Mouse (Mus musculus) heart, embryonic 13.5 days (tissue): ENCODE data around the gene Sox8. TPM values are rescaled to one million over a fixed set of nuclear protein-coding genes. Genes with fewer than 3 reads are reported as not detected.

ENCODE experiments used
- ATAC-seq: fragments of 200-750 bp; cut with Nextera tagmentation; 2 replicates; pipeline ENCODE4 v1.8.0; 2017; ENCODE audit warnings: moderate TSS enrichment; ENCODE audit not compliant: insufficient number of reproducible peaks, low FRiP score, low TSS enrichment; ENCODE audit errors: extremely low read depth
- H3K27ac ChIP-seq: fragments of 300-500 bp; sonication (generic); replicated peaks from 2 replicates; pipeline ENCODE4 v1.5.1; 2015; ENCODE audit warnings: moderate library complexity, mild to moderate bottlenecking, inconsistent platforms
- H3K27me3 ChIP-seq: fragments of 300-500 bp; sonication (generic); replicated peaks from 2 replicates; pipeline ENCODE4 v1.6.1; 2015; ENCODE audit warnings: mild to moderate bottlenecking, inconsistent platforms
- H3K36me3 ChIP-seq: fragments of 300-500 bp; sonication (generic); 2 replicates; pipeline ENCODE4 v1.6.1; 2015; ENCODE audit warnings: mild to moderate bottlenecking, inconsistent platforms
- H3K4me1 ChIP-seq: fragments of 300-500 bp; sonication (generic); 2 replicates; pipeline ENCODE4 v1.6.1; 2015; ENCODE audit warnings: inconsistent platforms
- H3K4me2 ChIP-seq: fragments of 300-500 bp; sonication (generic); 2 replicates; pipeline ENCODE4 v1.6.1; 2015; ENCODE audit warnings: inconsistent platforms, mild to moderate bottlenecking, moderate library complexity
- H3K4me3 ChIP-seq: fragments of 300-500 bp; sonication (generic); 2 replicates; pipeline ENCODE4 v1.5.1; 2015; ENCODE audit warnings: moderate library complexity, mild to moderate bottlenecking, inconsistent platforms
- H3K9ac ChIP-seq: fragments of 300-500 bp; sonication (generic); 2 replicates; pipeline ENCODE4 v1.6.1; 2015; ENCODE audit warnings: inconsistent platforms, mild to moderate bottlenecking, moderate library complexity
- H3K9me3 ChIP-seq: fragments of 300-500 bp; sonication (generic); 2 replicates; pipeline ENCODE4 v1.6.1; 2016; ENCODE audit warnings: inconsistent platforms
- WGBS: fragments of 180-500 bp; shearing (Covaris S2); methylation state at CpG from one replicate; pipeline ENCODE4 v1.1.7; 2015; ENCODE audit warnings: mixed read lengths; 5-methylcytosine and 5-hydroxymethylcytosine counted together
- polyA plus RNA-seq: library from polyadenylated mRNA; unstranded; fragments of >200 nt; fragmentation: Nextera tagmentation; extraction: Ambion mirVana; gene quantifications from 2 replicates; pipeline ENCODE4 v1.2.1, GENCODE M21; 2015

Gene Sox8
- polyA plus RNA-seq, 1 experiment from 2014 or later = 0.53 TPM

DNA sequence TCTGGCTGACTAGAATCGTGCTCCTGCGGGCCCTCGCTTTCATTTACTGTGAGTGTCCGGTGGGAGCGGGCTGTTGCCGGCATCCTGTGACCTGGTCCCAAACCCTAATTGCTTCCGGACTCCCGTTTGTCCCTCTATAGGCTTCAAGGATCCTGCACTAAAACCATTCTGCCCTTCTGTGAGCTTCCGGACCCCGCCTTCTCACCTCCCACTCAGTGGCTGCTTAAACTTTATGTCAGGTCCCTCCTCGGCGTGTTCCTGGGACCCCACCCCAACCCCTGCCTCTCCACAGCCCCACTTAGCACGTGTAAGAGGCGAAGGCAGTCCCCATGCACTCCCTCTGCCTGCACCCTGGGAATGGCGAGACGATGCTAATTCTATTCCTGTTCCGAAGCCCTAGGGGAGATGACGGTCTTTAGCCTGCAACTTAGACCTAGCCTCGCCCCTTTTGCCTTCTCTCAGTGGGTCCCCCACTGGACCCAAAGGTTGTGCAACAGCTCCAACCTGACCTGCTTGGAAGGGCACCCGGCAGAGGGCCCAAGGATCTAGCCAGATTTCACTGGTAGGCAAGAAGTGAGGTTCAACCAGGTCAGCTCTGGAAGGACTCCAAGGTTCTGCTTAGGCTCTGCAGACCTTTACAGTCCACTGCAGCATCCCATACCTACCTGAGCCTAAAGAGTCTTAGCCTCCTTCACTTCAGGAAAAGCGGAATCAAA, 9.0 kb upstream of the Sox8 start:
- H3K36me3 ChIP-seq = peaks cover 1% of the 10 kb centered on the region
- peaks cover 9% of the 10 kb centered on the region; the same call in 1 of the 2 replicates for H3K27me3 ChIP-seq
- H3K4me3 ChIP-seq = peak overlapping the region; percentile 66
- H3K27ac ChIP-seq = peak overlapping the region; percentile 74
- WGBS = 5% methylated on average over 21 of the region's 21 CpGs
- H3K9ac ChIP-seq = peak overlapping the region; percentile 85
- H3K9me3 ChIP-seq = no peaks in the 10 kb centered on the region
- peak overlapping the region; percentile 94 for H3K4me2 ChIP-seq
- H3K4me1 ChIP-seq = peaks cover 68% of the 10 kb centered on the region
- ATAC-seq = 0 out of 2 replicates have a peak, but pooled peaks have one; percentile 6

DNA sequence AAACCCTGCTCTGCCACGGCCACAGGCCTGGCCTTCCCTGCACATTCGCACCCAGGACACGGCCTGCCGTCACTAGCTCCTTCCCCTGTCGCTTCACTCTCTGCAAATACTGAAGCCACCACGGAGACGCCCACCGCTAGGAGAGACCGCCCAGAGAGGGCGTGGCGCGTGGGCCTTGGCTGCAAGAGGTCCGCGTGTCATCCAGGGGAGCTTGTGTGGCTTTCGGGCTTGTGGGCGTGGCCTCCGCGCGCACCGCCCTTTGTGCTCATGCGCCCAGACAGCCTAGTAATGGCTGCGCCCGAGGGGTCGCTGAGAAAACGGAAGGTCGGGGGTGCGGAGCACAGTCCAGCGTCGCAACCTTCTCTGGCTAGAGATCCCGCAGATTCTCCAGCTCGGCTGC, 8.4 kb upstream of the Sox8 start, which contains the start of gene Lmf1:
Lmf1 (plus strand) TSS at position 166 of the 400 bp plus-strand sequence.
- peak within 1 kb of the TSS; percentile 66 for H3K4me3 ChIP-seq
- H3K27me3 ChIP-seq = peaks cover 12% of the 10 kb centered on the region; the same call in 1 of the 2 replicates
- peak within 1 kb of the TSS; percentile 74 for H3K27ac ChIP-seq
- H3K4me2 ChIP-seq = peak within 1 kb of the TSS; percentile 94
- peak; percentile 90 for ATAC-seq
- WGBS = under 1% methylated on average over 31 of the region's 31 CpGs
- H3K9ac ChIP-seq = peak within 1 kb of the TSS; percentile 85
- no peaks in the 10 kb centered on the region for H3K9me3 ChIP-seq
- H3K36me3 ChIP-seq = no peaks in the 10 kb centered on the region
- peaks cover 73% of the 10 kb centered on the region for H3K4me1 ChIP-seq

DNA sequence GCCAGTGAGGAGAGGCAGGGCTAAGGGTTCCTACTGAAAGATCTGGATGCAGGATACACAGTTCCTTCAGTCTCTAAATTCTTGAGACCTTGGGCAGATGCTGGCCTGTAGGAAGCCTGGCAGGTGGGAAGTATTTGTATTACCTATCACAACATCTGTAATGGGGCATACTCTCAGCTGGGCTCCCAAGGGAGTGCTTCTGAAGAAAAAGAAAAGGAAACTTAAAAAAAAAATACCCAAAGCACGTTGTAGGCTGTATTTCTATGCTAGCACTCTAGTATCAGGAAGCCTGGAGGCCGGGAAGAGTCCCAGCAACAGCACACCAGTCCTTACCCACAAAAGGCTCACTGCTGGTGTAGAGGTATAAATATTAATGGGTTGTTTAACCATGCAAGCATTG, 7.2 kb upstream of the Sox8 start:
- Histone ChIP-seq H3K36me3 (no peaks in the 10 kb centered on the region), H3K4me1 (peaks cover 67% of the 10 kb centered on the region), H3K4me2 (no peak overlapping the region), H3K4me3 (no peak overlapping the region), H3K27me3 (peaks cover 22% of the 10 kb centered on the region; the same call in 1 of the 2 replicates), H3K9me3 (no peaks in the 10 kb centered on the region), H3K27ac (no peak overlapping the region), H3K9ac (no peak overlapping the region)
- WGBS = 58% methylated on average over 2 of the region's 2 CpGs
- ATAC-seq = no peak

DNA sequence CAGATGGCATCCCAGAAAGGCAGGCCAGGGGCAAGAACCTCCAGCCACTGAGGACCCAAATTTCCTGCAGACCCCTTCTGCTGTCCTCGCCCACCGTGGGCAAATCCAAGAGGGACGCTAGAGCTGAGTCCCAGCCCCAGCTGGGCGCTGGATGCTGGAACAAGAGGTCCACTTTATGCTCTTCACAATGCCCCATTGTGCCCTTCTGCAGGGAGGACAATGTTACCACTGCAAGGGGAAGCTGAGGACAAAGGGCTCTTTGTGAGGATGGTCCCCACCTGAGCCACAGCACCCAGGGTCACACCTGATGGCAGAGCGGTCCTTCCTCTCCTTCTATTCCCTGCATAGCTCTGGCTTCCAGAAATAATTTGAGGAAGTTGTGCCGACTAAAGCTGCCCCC, 6.8 kb upstream of the Sox8 start:
- peaks cover 63% of the 10 kb centered on the region for H3K4me1 ChIP-seq
- no peak overlapping the region for H3K27ac ChIP-seq
- no peak for ATAC-seq
- H3K27me3 ChIP-seq = peaks cover 26% of the 10 kb centered on the region
- H3K9me3 ChIP-seq = no peaks in the 10 kb centered on the region
- H3K36me3 ChIP-seq = no peaks in the 10 kb centered on the region
- no peak overlapping the region for H3K4me3 ChIP-seq
- 68% methylated on average over 6 of the region's 6 CpGs for WGBS
- H3K4me2 ChIP-seq = no peak overlapping the region
- H3K9ac ChIP-seq = no peak overlapping the region

DNA sequence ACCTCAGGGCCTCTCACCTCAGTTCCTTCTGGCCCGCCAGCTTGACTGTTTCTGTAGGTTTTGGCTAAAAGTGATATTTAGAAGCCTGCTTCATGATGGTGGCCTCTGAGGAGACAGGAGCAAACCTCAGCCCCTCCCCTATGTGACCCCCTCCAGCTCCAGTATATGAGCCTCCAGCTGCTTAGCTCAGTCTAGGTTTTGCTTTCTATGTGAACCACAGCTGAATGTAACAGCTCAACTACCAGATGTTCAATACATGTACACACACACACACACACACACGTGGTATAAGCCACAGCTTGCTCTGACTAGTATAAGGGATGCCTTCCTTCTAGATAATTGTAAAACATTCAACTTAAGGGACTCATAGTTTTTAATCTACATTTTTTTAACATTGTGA, 5.5 kb upstream of the Sox8 start:
- Histone ChIP-seq H3K27ac (peak overlapping the region; percentile 71; the same call in 1 of the 2 replicates), H3K9me3 (no peaks in the 10 kb centered on the region), H3K27me3 (peaks cover 35% of the 10 kb centered on the region), H3K9ac (no peak overlapping the region), H3K4me1 (peaks cover 57% of the 10 kb centered on the region), H3K36me3 (no peaks in the 10 kb centered on the region), H3K4me3 (no peak overlapping the region), H3K4me2 (peak overlapping the region; percentile 25; the same call in 1 of the 2 replicates)
- ATAC-seq = no peak
- WGBS = 67% methylated on average over 2 of the region's 2 CpGs

DNA sequence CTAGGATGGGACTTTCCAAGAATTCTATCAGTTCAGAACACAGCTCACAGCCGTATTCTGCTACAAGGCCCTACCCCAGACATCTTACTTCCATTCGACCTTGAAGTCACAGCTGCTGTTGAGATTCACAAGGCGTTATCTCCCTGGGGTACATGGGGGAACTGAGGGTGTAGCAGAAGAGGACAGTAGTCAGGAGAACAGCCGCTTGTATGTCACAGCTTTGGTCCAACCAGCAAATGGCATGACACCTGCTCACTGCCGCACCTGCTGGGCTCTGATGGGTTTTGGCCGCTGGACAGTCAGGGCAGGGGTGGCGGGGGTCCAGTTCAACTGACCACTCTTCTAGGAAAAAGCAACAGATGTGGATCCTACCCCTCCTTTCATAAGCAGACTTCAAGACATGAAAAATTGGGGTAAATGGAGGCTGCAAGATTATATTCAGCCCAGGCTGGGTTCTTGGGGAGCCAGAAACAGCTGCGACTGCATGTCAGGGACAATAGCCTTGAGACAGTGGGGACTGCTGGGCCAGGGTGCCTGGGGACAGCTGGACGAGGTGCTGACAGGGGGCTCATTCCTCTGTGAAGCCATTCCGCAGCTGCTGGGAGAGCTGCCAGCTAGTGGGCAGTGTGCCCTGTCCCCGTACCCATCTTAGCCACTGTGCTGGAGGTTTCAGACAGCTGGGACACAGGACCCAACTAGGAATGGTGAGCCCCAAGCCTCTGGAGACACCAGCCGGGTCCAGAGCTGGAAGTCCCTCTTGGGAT, 4.9 kb upstream of the Sox8 start:
- ATAC-seq = no peak
- Histone ChIP-seq H3K9ac (no peak overlapping the region), H3K9me3 (no peaks in the 10 kb centered on the region), H3K36me3 (no peaks in the 10 kb centered on the region), H3K27ac (peak overlapping the region; percentile 71), H3K4me2 (peak overlapping the region; percentile 25), H3K27me3 (peaks cover 35% of the 10 kb centered on the region), H3K4me1 (peaks cover 55% of the 10 kb centered on the region), H3K4me3 (no peak overlapping the region)
- WGBS = 40% methylated on average over 12 of the region's 12 CpGs

DNA sequence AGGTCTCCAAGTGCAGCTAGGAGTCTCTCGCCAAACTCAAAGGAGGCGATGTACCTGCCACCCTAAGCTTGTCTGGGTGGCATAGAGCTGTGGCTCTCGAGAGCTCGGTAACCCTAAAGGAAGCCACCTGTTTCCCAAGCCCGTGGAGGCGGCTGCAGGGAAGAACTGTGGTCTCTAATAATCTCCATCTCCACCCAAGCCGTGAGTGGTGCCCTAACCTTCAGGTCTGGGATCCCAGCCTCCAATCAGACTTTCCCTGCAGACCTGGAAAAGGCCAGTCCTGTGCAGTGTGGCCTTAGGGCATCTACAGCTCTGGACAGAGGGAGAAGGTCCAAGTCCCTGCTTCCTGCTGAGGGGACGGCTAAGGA, 951 bp upstream of the Sox8 start:
- Histone ChIP-seq H3K36me3 (no peaks in the 10 kb centered on the region), H3K9me3 (no peaks in the 10 kb centered on the region), H3K9ac (peak overlapping the region; percentile 81), H3K27ac (no peak overlapping the region), H3K27me3 (peaks cover 62% of the 10 kb centered on the region), H3K4me1 (peaks cover 50% of the 10 kb centered on the region), H3K4me2 (peak overlapping the region; percentile 93), H3K4me3 (peak overlapping the region; percentile 65)
- ATAC-seq = no peak
- 10% methylated on average over 8 of the region's 8 CpGs for WGBS

DNA sequence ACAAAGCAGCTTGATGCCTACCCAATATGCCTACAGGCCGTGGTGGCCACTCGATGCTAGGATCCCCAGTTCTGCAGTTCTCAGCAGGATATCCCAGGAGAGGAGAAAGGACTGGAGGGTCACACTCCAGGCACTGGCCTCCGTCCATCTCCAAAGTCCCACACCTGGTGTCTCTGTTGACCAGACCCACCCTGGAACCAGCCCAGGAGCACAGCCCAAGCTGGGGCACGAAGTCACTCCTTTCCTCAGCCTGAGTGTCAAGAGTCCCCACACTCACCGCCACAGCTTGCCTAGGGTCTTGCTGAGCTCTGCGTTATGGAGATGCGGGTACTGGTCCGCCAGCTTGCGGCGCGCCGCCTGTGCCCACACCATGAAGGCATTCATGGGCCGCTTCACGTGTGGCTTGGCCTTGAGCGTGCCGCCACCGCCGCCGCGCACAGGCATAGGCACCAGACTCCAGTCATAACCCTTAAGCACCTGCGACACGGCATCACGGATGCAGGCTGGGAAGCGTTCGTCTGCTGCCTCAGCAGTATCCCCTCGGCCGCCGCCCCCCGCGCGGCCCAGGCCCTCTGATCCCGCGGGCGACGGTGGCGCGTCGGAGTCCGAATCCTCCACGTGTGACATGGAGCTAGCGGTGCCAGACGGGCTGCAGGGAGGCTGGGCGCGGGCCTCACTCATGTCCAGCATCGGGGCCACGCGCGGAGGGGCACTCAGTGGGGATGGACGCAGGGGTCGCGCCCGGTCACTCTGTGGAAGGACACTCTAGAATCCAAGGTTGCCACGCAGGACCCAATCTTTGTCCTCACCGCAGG, 446 bp downstream of the Sox8 start:
- Histone ChIP-seq H3K9me3 (no peaks in the 10 kb centered on the region), H3K27me3 (peaks cover 62% of the 10 kb centered on the region), H3K4me1 (peaks cover 49% of the 10 kb centered on the region), H3K4me3 (peak overlapping the region; percentile 65), H3K9ac (peak overlapping the region; percentile 81), H3K27ac (no peak overlapping the region), H3K4me2 (peak overlapping the region; percentile 93), H3K36me3 (no peaks in the 10 kb centered on the region)
- 5% methylated on average over 54 of the region's 54 CpGs for WGBS
- peak; percentile 8; the same call in 1 of the 2 replicates for ATAC-seq

DNA sequence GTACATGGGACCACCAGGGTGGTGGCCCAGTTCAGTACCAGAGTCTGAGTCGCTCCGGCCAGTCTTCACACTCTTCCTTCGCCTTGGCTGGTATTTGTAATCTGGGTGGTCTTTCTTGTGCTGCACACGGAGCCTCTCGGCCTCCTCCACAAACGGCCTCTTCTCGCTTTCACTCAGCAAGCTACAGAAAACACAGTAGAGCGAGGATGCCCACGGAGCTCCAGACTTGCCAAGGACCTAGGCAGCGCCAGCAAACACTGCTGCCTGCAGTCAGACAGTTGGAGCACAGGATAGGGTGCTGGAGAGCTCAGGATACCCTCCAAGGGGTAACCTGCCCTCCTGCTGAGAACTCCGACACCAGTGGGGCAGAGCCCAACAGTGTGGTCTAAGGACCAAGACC, 1.6 kb downstream of the Sox8 start:
- 82% methylated on average over 11 of the region's 11 CpGs for WGBS
- no peaks in the 10 kb centered on the region for H3K36me3 ChIP-seq
- H3K9me3 ChIP-seq = no peaks in the 10 kb centered on the region
- peaks cover 59% of the 10 kb centered on the region for H3K27me3 ChIP-seq
- H3K4me3 ChIP-seq = no peak overlapping the region
- no peak overlapping the region for H3K27ac ChIP-seq
- peaks cover 44% of the 10 kb centered on the region for H3K4me1 ChIP-seq
- peak overlapping the region; percentile 28; the same call in 1 of the 2 replicates for H3K9ac ChIP-seq
- 0 out of 2 replicates have a peak overlapping the region, but pooled peaks have one; percentile 93 for H3K4me2 ChIP-seq
- ATAC-seq = no peak

DNA sequence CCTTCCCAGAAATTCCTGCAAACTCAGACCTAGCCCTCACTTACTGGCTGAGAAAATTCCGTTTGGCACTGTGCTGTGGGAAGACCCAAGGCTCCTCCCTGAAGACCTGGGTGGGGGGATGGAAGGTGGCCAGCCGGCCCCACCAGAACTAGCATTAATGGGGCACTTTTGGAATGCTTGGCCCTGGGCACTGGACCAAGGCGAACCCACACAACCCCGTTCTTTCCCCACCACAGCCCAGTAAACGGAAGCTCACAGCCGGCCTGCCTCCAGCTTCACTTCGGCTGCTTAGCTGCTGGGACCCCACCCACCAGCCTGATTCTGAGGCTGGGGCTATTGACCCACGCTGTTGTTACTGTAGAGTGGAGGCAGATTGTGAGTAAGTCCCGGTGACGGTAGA, 2.3 kb downstream of the Sox8 start:
- Histone ChIP-seq H3K36me3 (no peaks in the 10 kb centered on the region), H3K27me3 (peaks cover 53% of the 10 kb centered on the region), H3K27ac (no peak overlapping the region), H3K4me1 (peaks cover 43% of the 10 kb centered on the region), H3K9me3 (no peaks in the 10 kb centered on the region), H3K4me3 (no peak overlapping the region), H3K4me2 (no peak overlapping the region), H3K9ac (no peak overlapping the region)
- WGBS = 40% methylated on average over 10 of the region's 10 CpGs
- no peak for ATAC-seq

DNA sequence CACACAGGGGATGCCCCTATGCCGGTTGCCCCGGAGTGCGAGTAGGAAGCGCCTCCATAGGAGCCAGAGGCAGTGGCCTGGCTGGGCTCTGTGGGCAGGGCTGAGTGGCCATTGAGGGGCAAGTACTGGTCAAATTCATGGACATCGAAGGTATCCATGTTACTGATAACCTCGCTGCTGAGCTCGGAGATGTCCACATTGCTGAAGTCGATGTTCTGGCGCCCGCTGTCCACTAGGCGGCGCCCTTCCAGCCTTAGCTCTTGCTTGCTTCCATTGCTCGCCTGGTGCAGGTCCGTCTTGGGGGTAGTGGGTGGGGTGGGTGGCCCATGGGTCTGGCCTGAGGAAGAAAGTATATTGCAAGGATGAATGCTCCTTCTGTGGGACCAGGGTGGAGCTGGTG, 2.7 kb downstream of the Sox8 start:
- Histone ChIP-seq H3K36me3 (no peaks in the 10 kb centered on the region), H3K4me1 (peaks cover 44% of the 10 kb centered on the region), H3K9ac (0 out of 2 replicates have a peak overlapping the region, but pooled peaks have one; percentile 24), H3K27ac (no peak overlapping the region), H3K9me3 (no peaks in the 10 kb centered on the region), H3K27me3 (peaks cover 51% of the 10 kb centered on the region), H3K4me2 (no peak overlapping the region), H3K4me3 (no peak overlapping the region)
- WGBS = 13% methylated on average over 14 of the region's 14 CpGs
- ATAC-seq = no peak
